Mouse (Mus musculus) intestine, embryonic 15.5 days (tissue): ENCODE measurements around the gene Pcca. TPM values are rescaled to one million over a fixed set of nuclear protein-coding genes. Genes with fewer than 3 reads are reported as not detected.
A peak's percentile ranks its signal among the peaks of the same experiment; 100 is the strongest.

Source experiments
- ATAC-seq: fragments of 200-750 bp; cut with Nextera tagmentation; 2 replicates; pipeline ENCODE4 v1.8.0; 2017; ENCODE audit warnings: moderate TSS enrichment, moderate library complexity
- H3K27ac ChIP-seq: fragments of 300-500 bp; sonication (generic); 2 replicates; pipeline ENCODE4 v1.5.1; 2015; ENCODE audit warnings: mild to moderate bottlenecking, inconsistent platforms
- H3K27me3 ChIP-seq: fragments of 300-500 bp; sonication (generic); replicated peaks from 2 replicates; pipeline ENCODE4 v1.6.1; 2015; ENCODE audit warnings: inconsistent platforms
- H3K36me3 ChIP-seq: fragments of 300-500 bp; sonication (generic); 2 replicates; pipeline ENCODE4 v1.6.1; 2015; ENCODE audit warnings: inconsistent platforms
- H3K4me1 ChIP-seq: fragments of 300-500 bp; sonication (generic); replicated peaks from 2 replicates; pipeline ENCODE4 v1.6.1; 2015; ENCODE audit warnings: inconsistent platforms
- H3K4me2 ChIP-seq: fragments of 300-500 bp; sonication (generic); replicated peaks from 2 replicates; pipeline ENCODE4 v1.6.1; 2015; ENCODE audit warnings: mild to moderate bottlenecking, inconsistent platforms
- H3K4me3 ChIP-seq: fragments of 300-500 bp; sonication (generic); replicated peaks from 2 replicates; pipeline ENCODE4 v1.5.1; 2015; ENCODE audit warnings: inconsistent platforms
- H3K9ac ChIP-seq: fragments of 300-500 bp; sonication (generic); 2 replicates; pipeline ENCODE4 v1.6.1; 2015; ENCODE audit warnings: inconsistent platforms
- H3K9me3 ChIP-seq: fragments of 300-500 bp; sonication (generic); 2 replicates; pipeline ENCODE4 v1.6.1; 2016; ENCODE audit warnings: inconsistent platforms
- WGBS: fragments of 180-500 bp; shearing (Covaris S2); methylation state at CpG from one replicate; pipeline ENCODE4 v1.1.7; 2015; 5-methylcytosine and 5-hydroxymethylcytosine counted together
- polyA plus RNA-seq: library from polyadenylated mRNA; unstranded; fragments of >200 nt; fragmentation: Nextera tagmentation; extraction: Ambion mirVana; gene quantifications from 2 replicates; pipeline ENCODE4 v1.2.1, GENCODE M21; 2015

The Pcca gene
- polyA plus RNA-seq, 1 experiment from 2014 or later: 18.9 TPM

DNA sequence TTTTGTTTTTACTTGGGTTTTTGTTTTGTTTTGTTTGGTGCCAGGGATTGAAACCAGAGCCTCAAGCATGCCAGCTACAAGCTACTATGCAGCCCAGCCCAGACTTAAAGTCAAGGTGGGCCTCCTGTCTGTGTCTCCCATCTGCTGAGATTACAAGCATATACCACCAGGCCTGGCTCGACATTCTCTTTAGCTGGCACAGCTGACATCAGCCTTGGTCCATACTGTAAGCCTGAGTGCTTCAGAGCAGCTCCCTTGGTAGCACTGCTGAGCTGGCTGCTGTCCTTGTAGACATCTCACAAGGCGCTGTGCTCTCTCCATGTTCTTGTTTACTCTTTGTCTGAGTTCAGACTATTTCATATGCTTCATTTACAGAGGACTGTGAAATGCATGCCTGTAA is 302.9 kb downstream of the Pcca start:
- WGBS: 56% methylated on average over 2 of the region's 2 CpGs

DNA sequence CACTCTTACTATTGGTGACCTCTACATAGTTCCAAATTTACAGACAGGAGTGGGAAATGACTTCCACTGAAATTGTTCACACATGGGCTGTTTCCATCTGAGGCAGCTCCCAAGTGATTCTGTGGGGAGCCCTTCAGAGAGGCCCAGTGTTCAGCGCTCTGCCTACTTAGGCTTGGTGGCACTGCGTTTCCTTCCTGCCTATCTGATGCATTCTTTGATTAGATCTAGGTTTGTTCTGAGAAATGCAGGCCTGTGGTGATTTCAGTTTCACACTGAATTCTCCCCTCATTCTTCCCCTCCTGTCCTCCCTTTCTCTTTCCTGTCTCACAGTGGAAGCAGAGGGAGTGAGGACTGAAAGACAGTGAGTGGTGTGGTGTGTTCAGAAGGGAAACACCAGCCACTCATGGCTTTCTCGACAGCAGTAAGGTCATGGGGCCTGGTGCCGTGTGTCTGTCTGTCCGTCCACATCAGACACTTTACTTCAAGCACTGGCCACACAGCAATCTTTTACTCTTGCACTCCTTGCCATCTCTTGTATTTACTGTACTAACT is 318.5 kb downstream of the Pcca start:
- no peak overlapping the region for H3K27ac ChIP-seq
- no peak overlapping the region for H3K4me2 ChIP-seq
- 75% methylated on average over 5 of the region's 5 CpGs for WGBS
- H3K4me1 ChIP-seq: no peaks in the 10 kb centered on the region
- no peaks in the 10 kb centered on the region for H3K27me3 ChIP-seq
- no peak overlapping the region for H3K9ac ChIP-seq
- H3K9me3 ChIP-seq: no peaks in the 10 kb centered on the region
- no peak for ATAC-seq
- H3K4me3 ChIP-seq: no peak overlapping the region
- no peaks in the 10 kb centered on the region for H3K36me3 ChIP-seq

More for the DNA sequence above, 302.9 kb downstream of the Pcca start:
- ATAC-seq: no peak
- no peaks in the 10 kb centered on the region for H3K9me3 ChIP-seq
- H3K27ac ChIP-seq: no peak overlapping the region
- no peaks in the 10 kb centered on the region for H3K4me1 ChIP-seq
- no peaks in the 10 kb centered on the region for H3K36me3 ChIP-seq
- H3K4me2 ChIP-seq: no peak overlapping the region
- no peak overlapping the region for H3K4me3 ChIP-seq
- H3K9ac ChIP-seq: no peak overlapping the region
- H3K27me3 ChIP-seq: no peaks in the 10 kb centered on the region

DNA sequence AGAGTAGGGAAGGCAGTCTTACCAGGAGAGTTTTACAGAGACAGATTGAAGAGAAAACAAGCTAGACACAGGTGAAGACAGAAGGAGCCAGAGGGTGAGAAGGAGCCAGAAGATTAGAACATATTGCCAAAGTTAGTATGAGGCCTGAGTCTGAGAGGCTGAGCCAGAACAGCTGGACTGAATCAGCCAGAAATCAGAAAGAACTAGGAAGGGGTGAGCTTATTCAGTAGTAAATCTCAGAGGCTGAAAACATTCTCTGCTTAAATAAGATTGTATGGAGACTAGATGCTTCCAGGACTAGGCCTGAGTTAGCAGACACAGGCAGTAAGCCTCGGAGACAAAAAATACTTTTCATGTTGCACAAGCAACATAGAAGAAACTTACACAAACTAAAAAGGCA is 325.7 kb downstream of the Pcca start:
- Histone ChIP-seq H3K27ac (no peak overlapping the region), H3K4me3 (no peak overlapping the region), H3K36me3 (no peaks in the 10 kb centered on the region), H3K9ac (no peak overlapping the region), H3K4me1 (no peaks in the 10 kb centered on the region), H3K9me3 (no peaks in the 10 kb centered on the region), H3K4me2 (no peak overlapping the region), H3K27me3 (no peaks in the 10 kb centered on the region)
- 57% methylated on average over 1 of the region's 1 CpGs for WGBS
- ATAC-seq: no peak

DNA sequence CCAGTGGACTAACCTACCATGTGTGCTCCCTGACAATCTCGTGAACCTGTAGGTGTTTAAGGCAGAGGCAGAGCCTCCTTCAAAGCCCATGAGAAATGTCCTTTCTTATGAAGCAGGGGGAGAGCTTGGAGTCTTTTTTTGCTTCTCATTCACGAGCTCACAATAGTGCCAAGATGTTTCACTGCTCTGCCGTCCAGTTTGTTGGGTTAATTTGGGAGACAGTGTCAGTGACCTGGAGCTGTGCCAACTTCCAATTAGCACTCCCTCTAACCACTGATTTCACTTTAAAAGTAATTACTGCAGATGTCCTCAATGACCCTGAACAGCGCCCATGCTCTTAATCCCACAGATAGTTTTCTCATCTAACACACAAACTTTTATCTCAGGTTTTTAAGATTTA is 328.5 kb downstream of the Pcca start:
- H3K9me3 ChIP-seq: no peaks in the 10 kb centered on the region
- no peak overlapping the region for H3K9ac ChIP-seq
- no peaks in the 10 kb centered on the region for H3K4me1 ChIP-seq
- H3K4me2 ChIP-seq: no peak overlapping the region
- no peak overlapping the region for H3K4me3 ChIP-seq
- no peak overlapping the region for H3K27ac ChIP-seq
- ATAC-seq: no peak
- H3K27me3 ChIP-seq: no peaks in the 10 kb centered on the region
- H3K36me3 ChIP-seq: no peaks in the 10 kb centered on the region
- 57% methylated on average over 4 of the region's 4 CpGs for WGBS

DNA sequence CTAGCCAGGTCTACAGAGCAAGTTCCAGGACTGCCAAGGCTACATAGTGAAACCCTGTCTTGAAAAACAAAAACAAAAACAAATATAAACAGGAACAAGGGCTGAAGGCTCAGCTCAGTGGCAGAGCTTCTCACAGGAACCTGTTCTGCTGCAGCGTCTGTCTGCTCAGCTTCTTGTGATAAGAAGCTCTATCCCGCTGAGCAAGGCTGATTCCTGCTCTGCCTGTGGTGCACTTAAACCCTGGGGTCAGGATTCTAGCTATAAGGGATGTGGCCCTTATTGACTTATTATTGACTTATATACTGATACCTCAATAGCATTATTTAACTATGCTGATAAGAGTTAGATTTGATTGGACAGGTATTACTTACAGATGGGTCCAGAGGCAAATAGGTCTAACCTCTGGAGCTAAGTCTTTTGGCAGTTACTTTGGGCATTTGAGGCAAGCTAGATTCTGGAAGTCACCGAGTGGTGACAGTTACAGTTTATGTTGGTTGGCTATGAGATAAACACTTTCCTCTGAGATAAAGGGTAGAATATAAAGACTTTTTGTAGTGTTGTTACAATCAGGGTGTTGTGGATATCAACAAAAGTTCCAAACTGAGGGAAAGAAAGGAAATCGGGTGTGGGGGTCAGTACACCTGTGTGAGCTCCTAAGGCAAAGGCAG is 331.5 kb downstream of the Pcca start:
- no peak for ATAC-seq
- H3K4me3 ChIP-seq: no peak overlapping the region
- H3K4me1 ChIP-seq: no peaks in the 10 kb centered on the region
- H3K27me3 ChIP-seq: no peaks in the 10 kb centered on the region
- no peaks in the 10 kb centered on the region for H3K36me3 ChIP-seq
- no peak overlapping the region for H3K4me2 ChIP-seq
- 63% methylated on average over 4 of the region's 4 CpGs for WGBS
- no peak overlapping the region for H3K9ac ChIP-seq
- no peaks in the 10 kb centered on the region for H3K9me3 ChIP-seq
- H3K27ac ChIP-seq: no peak overlapping the region

DNA sequence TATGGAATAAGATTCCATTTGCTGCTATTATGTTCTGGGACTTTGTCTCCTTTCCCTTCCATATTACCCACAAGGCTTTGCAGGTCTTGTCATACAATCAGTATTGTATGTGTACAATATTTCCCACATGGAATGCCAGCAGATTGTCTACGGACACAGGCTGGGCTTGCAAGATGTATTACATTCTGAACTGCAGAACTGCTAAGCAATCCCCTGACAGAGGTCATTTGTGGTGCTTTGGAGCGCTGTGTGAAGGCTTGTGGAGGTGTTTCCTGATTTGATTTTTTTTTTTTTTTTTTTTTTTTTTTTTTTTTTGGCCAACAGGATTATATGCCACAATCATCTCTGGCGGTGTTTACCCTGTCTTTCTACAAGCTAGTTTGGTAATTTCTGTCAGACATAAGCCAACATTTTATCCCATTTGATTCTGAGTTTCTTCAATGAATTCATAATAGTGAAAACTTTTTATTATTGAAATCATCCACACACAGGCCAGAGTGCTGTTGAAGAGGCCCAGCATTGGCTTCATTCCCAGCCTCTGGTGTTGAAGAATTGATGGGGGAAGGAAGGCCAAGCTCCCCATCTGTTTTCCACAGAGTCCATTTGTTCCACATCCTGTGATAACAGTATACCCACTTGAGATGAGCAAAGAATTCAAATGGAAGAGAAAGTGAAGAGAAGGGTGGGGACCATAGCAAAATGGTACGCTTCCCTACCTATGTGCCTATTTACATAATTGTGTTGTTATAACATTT is 333.6 kb downstream of the Pcca start:
- WGBS: 66% methylated on average over 4 of the region's 4 CpGs
- no peak overlapping the region for H3K27ac ChIP-seq
- no peak for ATAC-seq
- no peaks in the 10 kb centered on the region for H3K36me3 ChIP-seq
- no peaks in the 10 kb centered on the region for H3K27me3 ChIP-seq
- no peaks in the 10 kb centered on the region for H3K4me1 ChIP-seq
- no peak overlapping the region for H3K4me3 ChIP-seq
- no peak overlapping the region for H3K4me2 ChIP-seq
- no peaks in the 10 kb centered on the region for H3K9me3 ChIP-seq
- no peak overlapping the region for H3K9ac ChIP-seq

DNA sequence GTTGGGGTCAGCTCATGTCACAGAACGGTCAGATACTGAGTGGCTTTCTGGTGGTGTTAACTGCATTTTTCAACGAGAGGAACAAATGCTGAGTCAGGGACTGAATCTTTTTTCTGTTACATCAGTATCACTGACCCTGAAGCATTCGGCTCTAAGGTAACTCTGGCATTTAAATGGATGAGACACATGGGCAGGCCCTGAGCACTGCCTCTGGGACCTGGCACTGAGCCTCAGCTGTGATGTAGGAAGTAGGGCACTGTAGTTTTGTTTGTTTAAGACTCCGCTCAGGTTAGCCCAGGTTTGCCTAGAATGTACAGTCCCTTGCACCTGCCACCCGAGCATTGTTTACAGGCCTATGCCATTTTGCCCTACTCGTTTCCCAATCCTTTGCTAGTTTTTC is 335.7 kb downstream of the Pcca start:
- H3K4me3 ChIP-seq: no peak overlapping the region
- H3K9me3 ChIP-seq: no peaks in the 10 kb centered on the region
- no peak overlapping the region for H3K4me2 ChIP-seq
- ATAC-seq: no peak
- 77% methylated on average over 6 of the region's 6 CpGs for WGBS
- no peaks in the 10 kb centered on the region for H3K4me1 ChIP-seq
- no peak overlapping the region for H3K9ac ChIP-seq
- no peaks in the 10 kb centered on the region for H3K36me3 ChIP-seq
- H3K27ac ChIP-seq: no peak overlapping the region
- no peaks in the 10 kb centered on the region for H3K27me3 ChIP-seq

DNA sequence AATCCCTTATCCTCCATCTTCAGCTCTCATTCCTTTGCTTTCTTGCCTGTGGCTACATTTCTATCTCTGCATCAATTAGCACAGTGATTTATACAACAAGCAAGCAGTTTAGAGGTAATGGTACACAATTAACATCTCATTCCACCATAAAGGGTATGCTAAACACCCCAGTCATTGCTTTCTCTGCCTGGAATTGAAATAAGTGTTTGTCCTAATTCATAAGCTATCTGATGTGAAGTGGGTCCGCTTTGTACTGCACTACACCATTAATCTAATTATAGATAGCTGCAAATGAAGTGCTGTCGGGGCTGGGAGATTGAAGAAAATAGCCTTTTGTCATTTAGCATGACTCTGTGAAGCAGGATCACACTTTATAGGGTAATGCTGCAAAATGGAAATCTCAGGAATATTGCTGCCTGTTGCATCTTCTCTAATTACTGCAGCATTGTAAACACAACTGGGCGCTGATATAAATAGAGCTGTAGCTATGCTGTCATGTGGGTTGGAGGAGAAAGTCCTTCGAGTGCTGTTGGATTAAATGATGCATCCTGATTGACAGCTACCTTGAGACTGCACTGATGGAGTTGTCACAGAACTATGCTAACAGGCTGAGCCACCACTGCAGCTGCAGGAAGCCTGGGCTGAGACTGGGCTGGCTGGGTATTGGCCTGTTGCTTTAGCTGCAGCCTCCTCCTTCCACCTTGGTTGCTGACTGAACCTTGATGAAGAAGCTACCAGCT is 337.9 kb downstream of the Pcca start:
- no peak overlapping the region for H3K4me3 ChIP-seq
- no peaks in the 10 kb centered on the region for H3K9me3 ChIP-seq
- ATAC-seq: no peak
- no peaks in the 10 kb centered on the region for H3K4me1 ChIP-seq
- no peaks in the 10 kb centered on the region for H3K36me3 ChIP-seq
- no peak overlapping the region for H3K27ac ChIP-seq
- 68% methylated on average over 4 of the region's 4 CpGs for whole genome bisulfite sequencing
- H3K4me2 ChIP-seq: no peak overlapping the region
- no peaks in the 10 kb centered on the region for H3K27me3 ChIP-seq
- no peak overlapping the region for H3K9ac ChIP-seq

DNA sequence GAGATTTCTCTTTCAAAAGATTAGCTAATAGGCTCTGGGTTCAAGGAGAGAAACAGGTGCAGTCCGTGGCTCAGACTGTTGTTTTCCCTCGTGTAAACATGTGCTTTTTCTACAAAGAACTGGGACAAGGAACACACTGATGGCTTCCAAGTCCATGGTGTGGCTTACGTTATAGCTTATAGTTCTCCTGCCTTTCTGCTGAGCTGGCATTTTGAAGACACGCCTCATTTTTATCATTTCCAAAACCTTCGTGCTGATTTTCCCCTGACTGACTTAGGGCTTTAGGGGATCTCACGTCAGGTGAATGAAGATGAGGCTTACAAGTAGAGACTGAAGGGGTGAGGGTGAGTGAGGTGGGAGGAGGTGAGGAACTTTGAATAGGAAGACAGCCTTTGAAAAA is 338.5 kb downstream of the Pcca start:
- no peaks in the 10 kb centered on the region for H3K9me3 ChIP-seq
- H3K4me1 ChIP-seq: no peaks in the 10 kb centered on the region
- no peak overlapping the region for H3K9ac ChIP-seq
- no peaks in the 10 kb centered on the region for H3K36me3 ChIP-seq
- no peak overlapping the region for H3K27ac ChIP-seq
- H3K4me2 ChIP-seq: no peak overlapping the region
- no peak overlapping the region for H3K4me3 ChIP-seq
- WGBS: 72% methylated on average over 6 of the region's 6 CpGs
- H3K27me3 ChIP-seq: no peaks in the 10 kb centered on the region
- ATAC-seq: no peak

DNA sequence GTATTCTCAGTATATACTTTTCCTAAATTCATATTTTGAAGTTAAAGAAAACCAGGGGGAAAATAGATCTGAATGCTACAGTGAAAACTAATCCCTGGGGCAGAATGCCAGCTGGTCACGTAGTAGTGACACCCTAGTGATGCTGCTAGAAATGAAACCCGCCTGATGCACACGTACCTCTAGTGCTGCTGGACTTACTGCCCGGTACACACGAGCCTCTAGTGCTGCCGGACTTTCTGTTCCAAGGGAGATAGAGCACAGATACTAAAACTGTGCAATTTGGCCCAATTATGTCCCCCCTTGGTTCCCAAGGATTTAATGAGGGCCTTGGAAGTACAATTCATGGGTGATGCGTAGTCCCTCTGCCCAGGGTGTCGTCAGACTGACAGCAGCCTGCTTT is 340.9 kb downstream of the Pcca start:
- Histone ChIP-seq H3K9me3 (no peaks in the 10 kb centered on the region), H3K9ac (no peak overlapping the region), H3K27ac (no peak overlapping the region), H3K36me3 (no peaks in the 10 kb centered on the region), H3K27me3 (no peaks in the 10 kb centered on the region), H3K4me2 (no peak overlapping the region), H3K4me1 (no peaks in the 10 kb centered on the region), H3K4me3 (no peak overlapping the region)
- ATAC-seq: no peak
- WGBS: 81% methylated on average over 8 of the region's 8 CpGs

DNA sequence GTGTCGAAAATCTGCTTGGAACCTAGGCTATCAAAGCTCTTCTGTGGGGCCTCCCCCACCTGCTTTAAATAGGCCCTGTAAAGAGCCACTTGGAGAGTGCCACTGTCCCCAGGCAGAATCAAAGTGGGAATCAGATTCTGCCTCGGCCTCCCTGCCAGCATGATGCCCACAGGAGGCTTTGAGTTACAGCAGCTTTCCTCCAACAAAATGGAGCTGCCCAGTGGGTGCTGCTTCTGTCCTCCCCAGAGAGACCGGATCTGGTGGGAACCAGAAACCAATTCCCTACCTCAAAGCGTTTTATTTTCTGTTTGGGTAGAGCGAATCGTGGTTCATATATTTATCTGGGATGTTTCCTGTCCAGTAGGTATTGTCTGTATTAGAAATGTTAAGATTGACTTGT is 341.5 kb downstream of the Pcca start:
- WGBS: 73% methylated on average over 6 of the region's 6 CpGs
- H3K9me3 ChIP-seq: no peaks in the 10 kb centered on the region
- H3K27ac ChIP-seq: no peak overlapping the region

DNA sequence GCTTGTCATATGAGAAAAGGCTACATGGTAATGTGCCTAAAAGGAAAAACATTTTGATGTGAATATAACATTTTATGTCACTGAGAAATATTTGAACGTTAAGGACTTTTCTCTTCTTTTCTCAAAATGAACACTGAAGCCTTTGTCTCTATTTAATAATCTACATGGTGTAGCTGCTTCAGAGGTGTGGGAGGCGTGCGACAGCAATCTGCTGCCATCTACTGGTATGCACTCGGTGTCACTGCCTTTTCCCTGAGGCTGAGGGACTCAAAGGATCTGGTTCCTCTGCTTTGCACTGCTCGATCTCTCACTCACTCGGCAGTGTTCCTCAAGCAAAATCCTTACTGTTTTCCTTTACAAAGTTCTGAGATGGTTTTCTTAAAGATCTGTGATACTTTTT is 342.0 kb downstream of the Pcca start:
- H3K4me3 ChIP-seq: no peak overlapping the region
- WGBS: 7% methylated on average over 6 of the region's 6 CpGs
- H3K9me3 ChIP-seq: no peaks in the 10 kb centered on the region
- no peaks in the 10 kb centered on the region for H3K36me3 ChIP-seq
- peak; percentile 89 for ATAC-seq
- no peaks in the 10 kb centered on the region for H3K27me3 ChIP-seq
- no peak overlapping the region for H3K27ac ChIP-seq
- no peak overlapping the region for H3K9ac ChIP-seq
- no peaks in the 10 kb centered on the region for H3K4me1 ChIP-seq
- H3K4me2 ChIP-seq: no peak overlapping the region

More for the DNA sequence above, 341.5 kb downstream of the Pcca start:
- Histone ChIP-seq H3K4me1 (no peaks in the 10 kb centered on the region), H3K9ac (no peak overlapping the region), H3K4me2 (no peak overlapping the region), H3K36me3 (no peaks in the 10 kb centered on the region), H3K27me3 (no peaks in the 10 kb centered on the region), H3K4me3 (no peak overlapping the region)
- no peak for ATAC-seq
